Mouse (Mus musculus): Measurements from ENCODE around the gene Amz1.

GRCm38 (mm10) chr5:140688434-140688833, 35.5 kb upstream of the Amz1 start:
- TF ChIP-seq CTCF (conservative IDR thresholded peaks at IDR 0.05; ENCODE audit: low read length) (no peak), NANOG (IDR thresholded peaks at IDR 0.05; ENCODE audit: borderline replicate concordance, low read length) (no peak), POU5F1 (IDR thresholded peaks at IDR 0.05; ENCODE audit: borderline replicate concordance, low read length) (no peak)

Measured in E14TG2a.4 (cell line).